Mouse (Mus musculus): ENCODE data around the gene Tlr13. TPM values are rescaled to one million over a fixed set of nuclear protein-coding genes. Genes with fewer than 3 reads are reported as not detected.

The Tlr13 gene
- polyA plus RNA-seq, 1 experiment = 0.05 TPM

DNA sequence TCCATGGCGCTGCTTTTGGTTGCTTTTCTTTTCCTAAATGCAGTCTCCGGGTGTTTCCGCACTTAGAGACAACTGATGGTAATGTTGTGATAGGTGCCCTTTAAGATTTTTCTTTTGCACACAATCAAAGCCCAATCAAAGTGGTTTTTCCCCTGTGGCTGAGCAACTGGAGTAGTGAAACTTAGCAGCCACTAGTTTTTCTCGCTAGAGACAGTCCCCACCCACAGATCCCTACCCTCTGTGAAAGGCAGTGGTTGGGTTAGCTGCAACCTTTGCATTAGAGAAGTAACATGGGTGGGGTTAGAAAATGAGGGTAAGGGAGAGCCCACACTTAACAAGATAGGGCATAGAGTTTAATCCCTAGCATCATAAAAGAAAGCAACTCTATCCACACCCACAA lies 7.5 kb upstream of the Tlr13 start:
- Histone ChIP-seq H3K27ac (ENCODE audit: control insufficient read depth, insufficient read depth, low read depth, low read length) (no peak overlapping the region), H3K4me3 (ENCODE audit: control insufficient read depth, low read depth, low read length) (no peak overlapping the region), H3K4me1 (ENCODE audit: control insufficient read depth, insufficient read depth, low read length) (no peaks in the 10 kb centered on the region), H3K27me3 (ENCODE audit: control insufficient read depth, insufficient read depth, low read length) (no peaks in the 10 kb centered on the region), H3K36me3 (ENCODE audit: control insufficient read depth, insufficient read depth, low read length) (no peaks in the 10 kb centered on the region)
- TF ChIP-seq POLR2A (IDR thresholded peaks at IDR 0.05; ENCODE audit: control insufficient read depth, low read depth, low read length) (no peak), CTCF (IDR thresholded peaks at IDR 0.05; ENCODE audit: control insufficient read depth, insufficient read depth, insufficient replicate concordance, low read depth, low read length) (no peak)

DNA sequence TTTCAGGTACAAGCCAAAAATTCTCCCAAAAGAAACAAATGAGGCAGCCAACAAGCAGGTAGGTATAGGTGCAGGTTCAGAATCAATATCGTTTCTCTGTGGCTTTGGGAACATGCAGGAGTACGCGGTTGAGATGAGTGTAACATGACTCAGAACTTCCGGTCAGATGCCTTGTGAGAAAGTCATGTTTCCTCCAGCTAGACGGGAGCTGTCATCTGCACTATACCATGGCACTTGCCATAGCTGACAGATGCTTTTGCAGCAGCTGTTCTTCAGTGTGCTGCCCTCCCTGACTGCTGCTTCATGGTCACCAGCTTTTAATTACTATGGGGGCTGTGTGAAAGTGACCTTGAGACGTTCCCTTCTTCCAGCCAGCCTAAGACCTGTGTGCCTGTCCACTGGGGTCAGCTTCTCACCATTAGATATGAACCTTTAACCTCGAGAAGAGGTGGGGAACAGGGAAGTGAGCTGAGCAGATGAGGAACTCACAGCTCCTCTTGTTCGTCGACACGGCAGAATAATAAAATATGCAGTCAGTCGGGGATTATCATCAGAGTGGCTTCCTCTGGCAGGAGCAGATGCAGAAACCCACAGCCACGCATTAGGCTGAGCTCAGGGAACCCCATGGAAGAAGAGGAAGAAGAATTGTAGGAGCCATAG lies 7.0 kb upstream of the Tlr13 start:
- Histone ChIP-seq H3K4me3 (ENCODE audit: control insufficient read depth, low read depth, low read length) (no peak overlapping the region), H3K27me3 (ENCODE audit: control insufficient read depth, insufficient read depth, low read length) (no peaks in the 10 kb centered on the region), H3K27ac (ENCODE audit: control insufficient read depth, insufficient read depth, low read depth, low read length) (no peak overlapping the region), H3K4me1 (ENCODE audit: control insufficient read depth, insufficient read depth, low read length) (no peaks in the 10 kb centered on the region), H3K36me3 (ENCODE audit: control insufficient read depth, insufficient read depth, low read length) (no peaks in the 10 kb centered on the region)
- TF ChIP-seq POLR2A (IDR thresholded peaks at IDR 0.05; ENCODE audit: control insufficient read depth, low read depth, low read length) = no peak
- TF ChIP-seq CTCF (IDR thresholded peaks at IDR 0.05; ENCODE audit: control insufficient read depth, insufficient read depth, insufficient replicate concordance, low read depth, low read length) = no peak

DNA sequence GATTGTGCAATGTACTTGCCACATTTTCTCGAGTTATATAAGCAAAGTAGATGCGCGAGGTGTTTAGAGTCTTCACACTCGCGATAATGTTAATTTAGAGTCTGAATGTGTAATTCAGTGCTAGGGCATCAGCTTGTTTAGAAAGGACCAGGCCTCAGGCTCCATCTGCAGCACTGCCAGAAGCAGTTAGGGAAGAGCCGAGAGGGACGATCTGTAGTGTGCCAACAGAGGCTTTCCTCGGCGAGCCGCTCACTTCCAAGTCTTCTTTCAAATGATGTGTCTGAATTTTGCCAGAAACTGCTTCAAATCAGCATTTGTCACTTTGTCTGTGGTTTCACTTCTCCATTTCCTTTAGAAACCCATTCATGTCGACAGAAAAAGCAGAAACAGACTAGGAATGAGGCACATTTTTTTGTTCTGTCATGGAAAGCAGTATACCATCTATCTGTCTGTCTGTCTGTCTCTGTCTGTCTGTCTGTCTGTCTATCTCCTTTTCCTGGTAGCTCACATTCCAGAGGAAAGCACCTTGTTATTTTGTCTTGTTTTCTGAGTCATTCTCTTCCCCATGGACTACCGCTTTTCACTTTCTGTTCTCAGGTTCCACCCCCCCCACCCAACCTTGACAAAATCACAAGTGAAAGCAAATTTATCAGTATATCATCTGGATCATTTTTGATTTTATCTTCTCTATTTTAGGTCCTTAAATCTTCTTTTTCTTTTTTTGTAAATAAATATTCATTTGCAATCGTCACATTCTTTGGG lies 3.5 kb upstream of the Tlr13 start:
- TF ChIP-seq POLR2A (IDR thresholded peaks at IDR 0.05; ENCODE audit: control insufficient read depth, low read depth, low read length) (no peak), CTCF (IDR thresholded peaks at IDR 0.05; ENCODE audit: control insufficient read depth, insufficient read depth, insufficient replicate concordance, low read depth, low read length) (no peak)
- Histone ChIP-seq H3K27me3 (ENCODE audit: control insufficient read depth, insufficient read depth, low read length) (no peaks in the 10 kb centered on the region), H3K4me3 (ENCODE audit: control insufficient read depth, low read depth, low read length) (no peak overlapping the region), H3K4me1 (ENCODE audit: control insufficient read depth, insufficient read depth, low read length) (no peaks in the 10 kb centered on the region), H3K36me3 (ENCODE audit: control insufficient read depth, insufficient read depth, low read length) (no peaks in the 10 kb centered on the region), H3K27ac (ENCODE audit: control insufficient read depth, insufficient read depth, low read depth, low read length) (no peak overlapping the region)

DNA sequence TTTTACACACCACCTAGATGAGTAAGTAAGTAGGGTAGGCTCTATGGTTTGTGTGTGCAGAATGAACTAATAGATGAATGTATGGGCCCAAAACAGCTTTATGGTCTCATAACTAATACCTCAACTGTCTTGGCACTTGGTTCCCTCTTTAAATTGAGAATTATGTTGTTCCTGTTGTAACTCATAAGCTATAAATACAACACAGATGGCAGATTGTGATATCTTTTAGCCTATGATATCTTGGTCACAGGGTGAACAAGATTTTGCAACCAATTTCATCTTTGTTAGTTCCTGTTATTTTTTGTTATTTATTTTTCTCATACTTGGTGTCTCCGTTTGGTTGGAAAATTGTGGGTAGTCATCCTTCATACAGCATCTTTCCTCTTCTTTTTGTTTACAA lies 5.2 kb downstream of the Tlr13 start:
- H3K27ac ChIP-seq (ENCODE audit: control insufficient read depth, insufficient read depth, low read depth, low read length) = no peak overlapping the region
- H3K36me3 ChIP-seq (ENCODE audit: control insufficient read depth, insufficient read depth, low read length) = no peaks in the 10 kb centered on the region
- TF ChIP-seq CTCF (IDR thresholded peaks at IDR 0.05; ENCODE audit: control insufficient read depth, insufficient read depth, insufficient replicate concordance, low read depth, low read length) = no peak
- no peak for TF ChIP-seq POLR2A (IDR thresholded peaks at IDR 0.05; ENCODE audit: control insufficient read depth, low read depth, low read length)
- no peak overlapping the region for H3K4me3 ChIP-seq (ENCODE audit: control insufficient read depth, low read depth, low read length)
- H3K27me3 ChIP-seq (ENCODE audit: control insufficient read depth, insufficient read depth, low read length) = no peaks in the 10 kb centered on the region
- no peaks in the 10 kb centered on the region for H3K4me1 ChIP-seq (ENCODE audit: control insufficient read depth, insufficient read depth, low read length)

DNA sequence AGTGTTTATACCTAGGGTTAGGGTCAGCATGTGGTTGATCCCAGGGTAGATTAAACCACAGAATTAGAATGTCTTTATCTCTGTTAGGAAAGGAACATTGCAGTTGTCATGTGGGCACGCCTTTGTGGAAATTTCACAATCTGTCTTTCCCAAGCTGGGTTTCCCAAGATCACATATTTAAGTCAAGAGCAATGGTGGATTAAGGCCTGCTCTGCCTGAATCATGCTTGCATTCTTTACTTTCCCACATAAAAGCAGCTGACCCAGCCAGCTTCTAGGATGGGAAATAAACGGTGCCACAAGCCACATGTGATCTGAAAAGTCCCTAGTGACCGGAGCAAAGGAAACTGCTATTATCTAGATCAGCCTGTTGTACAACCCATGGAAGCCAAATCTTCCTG lies 6.5 kb downstream of the Tlr13 start:
- TF ChIP-seq CTCF (IDR thresholded peaks at IDR 0.05; ENCODE audit: control insufficient read depth, insufficient read depth, insufficient replicate concordance, low read depth, low read length) = no peak
- TF ChIP-seq POLR2A (IDR thresholded peaks at IDR 0.05; ENCODE audit: control insufficient read depth, low read depth, low read length) = no peak
- H3K4me1 ChIP-seq (ENCODE audit: control insufficient read depth, insufficient read depth, low read length) = no peaks in the 10 kb centered on the region
- no peaks in the 10 kb centered on the region for H3K27me3 ChIP-seq (ENCODE audit: control insufficient read depth, insufficient read depth, low read length)
- H3K36me3 ChIP-seq (ENCODE audit: control insufficient read depth, insufficient read depth, low read length) = no peaks in the 10 kb centered on the region
- no peak overlapping the region for H3K27ac ChIP-seq (ENCODE audit: control insufficient read depth, insufficient read depth, low read depth, low read length)
- H3K4me3 ChIP-seq (ENCODE audit: control insufficient read depth, low read depth, low read length) = no peak overlapping the region

DNA sequence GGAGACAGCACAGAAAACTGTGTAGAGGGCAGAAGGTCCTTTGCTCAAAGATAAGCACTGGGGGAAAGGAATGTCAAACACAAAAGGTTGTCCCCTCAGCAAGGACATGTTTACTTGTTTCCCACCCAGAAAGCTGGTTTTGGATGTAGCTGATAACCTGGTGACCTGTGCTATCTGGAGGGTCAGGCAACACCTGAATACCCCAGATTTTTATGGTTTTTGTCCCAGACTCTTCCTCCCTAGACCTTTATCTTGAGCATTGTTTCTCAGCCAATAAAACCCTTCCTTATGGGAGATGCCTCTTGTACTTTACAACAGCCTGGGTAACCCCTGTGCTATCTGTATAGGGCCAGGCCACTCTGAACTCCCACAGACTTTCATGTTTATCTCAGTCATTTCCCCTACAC lies 11.2 kb downstream of the Tlr13 start:
- H3K4me1 ChIP-seq (ENCODE audit: control insufficient read depth, insufficient read depth, low read length) = no peaks in the 10 kb centered on the region
- TF ChIP-seq POLR2A (IDR thresholded peaks at IDR 0.05; ENCODE audit: control insufficient read depth, low read depth, low read length) (no peak), CTCF (IDR thresholded peaks at IDR 0.05; ENCODE audit: control insufficient read depth, insufficient read depth, insufficient replicate concordance, low read depth, low read length) (no peak)
- H3K27ac ChIP-seq (ENCODE audit: control insufficient read depth, insufficient read depth, low read depth, low read length) = no peak overlapping the region
- no peaks in the 10 kb centered on the region for H3K36me3 ChIP-seq (ENCODE audit: control insufficient read depth, insufficient read depth, low read length)
- H3K4me3 ChIP-seq (ENCODE audit: control insufficient read depth, low read depth, low read length) = no peak overlapping the region
- H3K27me3 ChIP-seq (ENCODE audit: control insufficient read depth, insufficient read depth, low read length) = no peaks in the 10 kb centered on the region

DNA sequence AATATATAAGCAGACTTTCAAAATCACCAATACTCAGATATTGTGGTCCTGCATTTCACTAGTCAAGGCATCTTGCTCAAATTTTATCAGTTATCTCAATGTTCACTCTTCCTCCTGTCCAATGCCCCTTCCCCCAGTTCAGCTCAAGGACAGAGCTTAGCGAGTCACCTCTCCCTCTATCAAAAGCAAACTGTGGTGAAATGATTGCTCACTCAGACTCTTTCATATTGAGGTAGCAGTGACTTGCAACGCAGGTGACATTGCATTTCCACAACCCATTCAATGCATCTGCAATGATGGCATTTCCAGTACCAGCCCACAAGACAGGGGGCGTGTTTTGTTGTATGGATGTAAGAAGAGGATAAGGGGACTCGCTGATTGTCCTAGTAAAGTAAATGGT lies 12.9 kb downstream of the Tlr13 start:
- H3K36me3 ChIP-seq (ENCODE audit: control insufficient read depth, insufficient read depth, low read length) = no peaks in the 10 kb centered on the region
- TF ChIP-seq CTCF (IDR thresholded peaks at IDR 0.05; ENCODE audit: control insufficient read depth, insufficient read depth, insufficient replicate concordance, low read depth, low read length) (no peak), POLR2A (IDR thresholded peaks at IDR 0.05; ENCODE audit: control insufficient read depth, low read depth, low read length) (no peak)
- H3K27ac ChIP-seq (ENCODE audit: control insufficient read depth, insufficient read depth, low read depth, low read length) = no peak overlapping the region
- H3K27me3 ChIP-seq (ENCODE audit: control insufficient read depth, insufficient read depth, low read length) = no peaks in the 10 kb centered on the region
- H3K4me3 ChIP-seq (ENCODE audit: control insufficient read depth, low read depth, low read length) = no peak overlapping the region
- no peaks in the 10 kb centered on the region for H3K4me1 ChIP-seq (ENCODE audit: control insufficient read depth, insufficient read depth, low read length)
